16 mouse cellular contexts compared by ENCODE assay signal in the genomic region with DNA sequence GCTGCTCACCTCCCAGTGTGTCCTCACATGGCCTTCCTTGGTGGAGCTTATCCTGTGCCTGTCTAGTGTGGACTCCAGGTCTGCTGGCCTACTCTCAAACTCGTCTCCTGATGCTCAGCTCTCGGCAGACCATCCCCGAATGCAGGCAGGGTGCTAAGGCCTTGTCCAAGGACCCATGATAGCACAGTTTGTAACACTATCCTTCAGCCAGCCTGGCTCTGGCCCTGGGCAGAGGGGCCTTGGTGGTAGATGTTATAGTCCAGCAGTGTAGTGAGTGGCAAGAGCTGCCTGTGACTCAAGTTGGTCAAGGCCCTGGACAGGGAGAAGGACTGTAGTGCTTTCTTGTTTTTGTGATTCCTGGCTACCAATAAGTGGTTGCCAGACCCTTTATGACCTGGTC. TPM values are rescaled to one million over a fixed set of nuclear protein-coding genes. Genes with fewer than 3 reads are reported as not detected.
DNase-seq lines count a peak whose midpoint lies in the region.
"Had no signal": no experiment of that assay in that cellular context is flagged by ENCODE, and none has a peak within 500 bp of the region (broad histone marks: within the 10 kb centered on the region; RNA-seq: fewer than 3 reads in every experiment).

No protein-coding gene starts in this region.

- DNase-seq in adrenal gland, adult (ENCODE audit: inconsistent age in 2 of 2, low spot score in 1 of 2), result peak; percentile 60 to 88
- DNase-seq in adrenal gland, adult 18-20 months (ENCODE audit: low spot score in 2 of 2), result no peak
- peak; percentile 56 for DNase-seq in adrenal gland, postnatal 10 days
- peak; percentile 23 for DNase-seq in adrenal gland, postnatal 25 days
- no peak for DNase-seq in testis, postnatal 14 days (ENCODE audit: low spot score)
- DNase-seq in layer of hippocampus, postnatal 10 days (ENCODE audit: low spot score in 2 of 2), result no peak
- DNase-seq in Muller cell, postnatal 12 days (ENCODE audit: inconsistent ontology term), result no peak
- DNase-seq: B cell, adult 2 months; cerebellum, adult 11 months; cerebellum, adult 2 months; cerebellum, adult 9-10 months; cerebellum, postnatal 10 days; cerebellum, postnatal 25 days had no signal

RNA-seq across cellular contexts. Expression of a gene that starts 5.8 kb away (rescaled TPM):
- total RNA-seq in adrenal gland, adult 18-20 months (2021), result 10 to 100 TPM in 1 of 2 experiments, 1 to 10 TPM in 1; 5.3 to 12.3 TPM
- total RNA-seq in adrenal gland, postnatal 10 days (2021), result 10 to 100 TPM; 11.3 to 15.8 TPM
- 2.6 and 2.7 TPM in 2 replicates for total RNA-seq in adrenal gland, postnatal 25 days (2021)
- total RNA-seq in layer of hippocampus, postnatal 10 days (2021), result 1 to 10 TPM; 1.1 to 1.4 TPM
- total RNA-seq: CH12.LX, G1E had no signal

RNA-seq across cellular contexts. Expression of a gene that starts 11.8 kb away (rescaled TPM):
- total RNA-seq in adrenal gland, adult 18-20 months (2021), result 10 to 100 TPM; 14.6 to 38.7 TPM
- 10 to 100 TPM; 28.2 to 30.8 TPM for total RNA-seq in adrenal gland, postnatal 10 days (2021)
- total RNA-seq in adrenal gland, postnatal 25 days (2021), result 28.8 and 36.9 TPM in 2 replicates
- total RNA-seq in layer of hippocampus, postnatal 10 days (2021), result 10 to 100 TPM; 19.9 to 21.1 TPM
- total RNA-seq: G1E had no signal

RNA-seq across cellular contexts. Expression of a gene that starts 16.1 kb away (rescaled TPM):
- total RNA-seq in adrenal gland, adult 18-20 months (2021), result not detected
- total RNA-seq in adrenal gland, postnatal 10 days (2021), result not detected
- total RNA-seq in adrenal gland, postnatal 25 days (2021), result not detected in 2 replicates
- not detected for total RNA-seq in layer of hippocampus, postnatal 10 days (2021)
- total RNA-seq: CH12.LX had no signal

RNA-seq across cellular contexts. Expression of a gene that starts 19.3 kb away (rescaled TPM):
- total RNA-seq in adrenal gland, adult 18-20 months (2021), result not detected
- 1 to 10 TPM in 1 of 2 experiments, not detected in 1; 1.6 TPM for total RNA-seq in adrenal gland, postnatal 10 days (2021)
- not detected in 2 replicates for total RNA-seq in adrenal gland, postnatal 25 days (2021)
- not detected for total RNA-seq in layer of hippocampus, postnatal 10 days (2021)
- total RNA-seq: CH12.LX, G1E had no signal

RNA-seq across cellular contexts. Expression of a gene that starts 24.1 kb away (rescaled TPM):
- not detected for total RNA-seq in adrenal gland, adult 18-20 months (2021)
- not detected for total RNA-seq in adrenal gland, postnatal 10 days (2021)
- total RNA-seq in adrenal gland, postnatal 25 days (2021), result not detected in 2 replicates
- not detected for total RNA-seq in layer of hippocampus, postnatal 10 days (2021)
- total RNA-seq: adrenal gland, postnatal 4 days; CH12.LX; G1E had no signal

Comparison
In these comparisons a context has a peak if more than half of its experiments do, and no peak if none do; other contexts are left out.
1. DNase-seq: peak in adrenal gland, adult (2 of 2), adrenal gland, postnatal 10 days (single experiment) and adrenal gland, postnatal 25 days (single experiment); none in adrenal gland, adult 18-20 months (0 of 2), testis, postnatal 14 days (single experiment), layer of hippocampus, postnatal 10 days (0 of 2) and Muller cell, postnatal 12 days (single experiment).